Mouse (Mus musculus): Measurements from ENCODE around the gene Nol9. TPM values are rescaled to one million over a fixed set of nuclear protein-coding genes. Genes with fewer than 3 reads are reported as not detected.
"Not testable (repeated sequence)": the region's sequence is repeated elsewhere in the genome, so short reads cannot be mapped to it uniquely, and the experiment has no call there.

Nol9 gene
- total RNA-seq, 2 experiments from 2014 or later, result 10.1 to 10.8 TPM

DNA sequence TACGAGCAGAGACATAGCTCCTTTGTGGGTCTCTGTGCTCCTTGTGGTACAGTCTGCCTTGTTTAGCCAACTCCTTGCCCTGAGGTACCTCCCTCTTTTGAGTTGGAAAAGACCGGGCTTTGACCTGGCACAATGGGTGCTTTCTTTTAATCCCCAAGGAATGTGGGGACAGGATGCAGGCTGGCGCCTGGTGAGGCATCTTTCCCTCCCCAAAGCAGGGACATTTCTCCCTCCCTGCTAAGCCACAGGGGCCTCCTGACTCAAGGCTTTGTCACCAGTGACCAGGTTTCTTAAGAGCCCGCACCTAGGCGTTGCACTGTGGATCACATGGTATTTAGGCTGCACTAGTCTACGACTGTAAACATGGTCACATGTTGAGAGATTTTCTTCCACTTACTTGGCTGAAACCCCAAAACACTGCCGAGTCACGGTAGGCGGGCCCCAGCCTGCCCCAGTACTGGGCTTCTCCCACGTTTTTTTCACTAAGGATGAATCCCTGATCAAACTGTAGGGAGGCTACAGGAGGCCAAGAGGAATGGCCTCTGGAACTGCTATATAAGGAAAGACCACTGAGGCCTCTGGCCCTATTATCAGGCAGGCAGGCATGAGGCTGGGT is 28.9 kb upstream of the Nol9 start:
- ATAC-seq (ENCODE audit: poor library complexity, severe bottlenecking), result peak; percentile 39

DNA sequence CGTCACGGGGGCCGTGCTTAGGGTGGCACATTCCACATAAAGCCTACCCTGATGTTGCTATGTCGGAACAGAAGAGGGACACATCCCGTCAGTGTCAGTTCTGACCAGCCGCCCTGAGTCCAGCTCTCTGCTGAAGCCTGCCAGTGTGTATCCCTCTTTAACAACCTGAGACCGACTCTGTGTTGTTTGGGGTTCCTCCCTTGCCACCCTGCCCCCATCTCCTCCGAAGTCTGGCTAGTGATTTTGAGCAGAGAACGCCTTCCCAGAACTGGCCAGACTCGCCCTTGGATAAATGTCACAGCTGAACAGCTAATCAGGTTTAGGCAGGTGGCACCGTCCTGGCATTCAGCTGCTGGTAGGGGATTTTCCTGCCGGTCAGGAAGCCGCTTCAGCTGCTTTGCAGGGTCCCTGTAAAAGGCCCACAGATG is 28.4 kb upstream of the Nol9 start:
- 0 out of 2 replicates have a peak, but pooled peaks have one; percentile 2 for ATAC-seq (ENCODE audit: poor library complexity, severe bottlenecking)

DNA sequence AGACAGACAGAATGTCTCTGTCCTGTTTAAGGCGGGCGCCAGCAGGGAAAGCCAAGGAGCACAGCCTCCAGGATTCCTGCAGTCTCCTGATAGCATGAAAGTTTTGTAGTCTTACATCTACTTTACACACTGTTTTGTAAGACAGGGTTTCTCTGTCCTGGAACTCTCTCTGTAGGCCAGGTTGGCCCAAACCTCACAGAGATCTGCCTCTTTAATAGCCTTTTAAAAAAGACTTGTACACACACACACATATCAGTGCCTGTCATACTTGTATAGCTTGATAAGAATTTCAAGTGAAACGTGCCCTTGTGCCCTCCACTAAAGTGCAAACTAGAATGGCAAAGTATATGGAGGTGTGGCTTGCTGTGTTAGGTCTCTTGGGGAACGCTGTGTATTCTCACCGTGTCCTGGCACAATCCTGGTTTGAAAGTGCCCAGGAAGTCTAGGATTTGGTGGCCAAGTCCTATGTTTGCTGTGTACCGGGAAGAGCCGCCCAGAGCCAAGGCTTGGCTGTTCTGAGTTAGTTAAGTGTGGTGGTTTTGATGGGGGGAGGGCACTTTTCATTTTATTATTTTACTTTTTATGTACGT is 27.9 kb upstream of the Nol9 start:
- ATAC-seq (ENCODE audit: poor library complexity, severe bottlenecking), result no peak

DNA sequence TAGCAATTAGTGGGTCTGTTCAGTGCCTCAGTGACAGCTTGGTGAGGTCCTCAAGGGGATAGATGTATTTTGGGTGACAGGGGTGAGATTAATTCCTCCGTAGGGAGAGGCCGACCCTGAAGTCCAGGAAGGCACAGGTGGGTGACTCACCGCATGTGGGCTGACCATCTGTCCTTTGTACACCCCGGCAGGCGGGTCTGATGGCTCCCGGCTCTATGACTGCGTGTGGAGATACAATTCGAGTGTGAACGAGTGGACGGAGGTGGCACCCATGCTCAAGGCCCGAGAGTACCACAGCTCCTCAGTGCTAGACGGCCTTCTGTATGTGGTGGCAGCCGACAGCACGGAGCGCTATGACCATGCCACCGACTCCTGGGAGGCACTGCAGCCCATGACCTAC is 27.0 kb upstream of the Nol9 start:
- ATAC-seq (ENCODE audit: poor library complexity, severe bottlenecking), result no peak

DNA sequence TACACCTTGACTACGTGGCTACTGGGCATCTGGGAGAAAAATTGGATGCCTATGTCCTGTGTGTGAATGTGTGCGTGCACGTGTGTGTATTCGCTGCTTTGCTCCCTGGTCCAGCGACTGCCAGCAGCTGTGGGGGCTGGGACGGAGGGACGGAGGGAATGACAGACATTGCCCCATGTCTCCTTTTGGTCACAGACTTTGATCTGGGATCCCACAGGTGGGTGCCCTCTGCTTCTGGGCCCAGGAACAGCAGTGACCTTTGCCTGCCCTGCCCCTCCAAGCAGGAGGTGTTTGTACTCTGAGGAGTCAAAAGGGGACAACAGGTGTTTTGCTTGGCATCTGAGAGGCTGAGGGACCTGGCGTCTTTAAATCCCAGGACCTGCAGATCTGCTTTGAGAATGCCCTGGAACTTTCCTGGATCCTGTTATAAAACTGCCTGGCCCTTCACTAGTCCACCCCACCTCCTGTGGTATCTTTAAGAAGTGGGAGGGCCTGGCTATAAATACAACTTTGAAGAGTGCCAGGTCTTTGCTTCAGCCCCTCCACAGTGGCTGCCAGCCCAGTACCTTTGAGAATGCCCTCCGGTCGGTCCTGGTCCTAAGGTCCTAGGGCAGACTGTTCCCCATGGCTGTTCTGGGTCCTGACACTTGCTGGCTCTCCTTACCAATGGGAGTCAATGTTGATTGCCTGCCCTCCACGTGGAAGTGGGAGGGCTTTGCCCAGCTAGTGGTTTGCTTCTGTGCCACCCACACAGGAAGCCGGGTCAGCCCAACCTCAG is 25.9 kb upstream of the Nol9 start:
- no peak for ATAC-seq (ENCODE audit: poor library complexity, severe bottlenecking)

DNA sequence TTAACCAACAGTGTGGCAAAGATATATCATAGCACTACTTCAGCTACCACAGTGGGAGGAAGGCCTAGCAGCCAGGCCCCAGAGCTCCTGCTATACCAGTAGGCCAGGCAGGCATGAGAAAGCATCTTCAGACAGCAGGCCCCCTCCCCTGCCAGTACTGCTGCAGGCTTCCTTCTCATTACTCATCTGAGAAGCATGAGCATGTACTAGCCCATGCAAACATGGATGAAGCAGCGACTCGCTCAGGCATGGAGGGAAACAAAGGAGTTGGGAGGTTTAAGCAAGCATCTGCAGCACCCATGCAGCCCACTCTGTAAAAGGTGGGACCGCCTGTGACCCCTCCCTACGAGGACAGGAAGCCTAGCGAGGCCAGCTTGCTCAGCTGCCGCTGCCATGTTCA is 20.0 kb upstream of the Nol9 start:
- no peak for ATAC-seq (ENCODE audit: poor library complexity, severe bottlenecking)

DNA sequence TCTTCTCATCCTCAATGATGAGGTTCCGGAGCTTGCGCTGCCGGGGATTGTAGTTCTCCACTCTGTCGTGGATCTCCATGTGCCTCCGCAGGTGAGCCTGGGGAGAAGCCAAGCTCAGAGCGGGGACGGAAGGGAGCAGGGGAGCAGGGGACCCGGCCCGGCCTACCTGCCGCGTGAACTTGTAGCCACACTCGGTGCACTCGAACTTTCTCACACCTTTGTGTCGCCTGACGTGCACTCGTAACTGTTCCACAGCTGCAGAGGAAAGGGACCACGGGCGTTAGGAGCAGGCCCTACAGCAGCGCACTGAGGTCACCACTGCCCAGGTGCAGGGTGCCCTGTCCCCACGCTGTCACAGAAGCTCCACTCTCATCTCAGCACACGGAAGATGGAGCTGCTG is 19.1 kb upstream of the Nol9 start:
- ATAC-seq (ENCODE audit: poor library complexity, severe bottlenecking), result no peak

DNA sequence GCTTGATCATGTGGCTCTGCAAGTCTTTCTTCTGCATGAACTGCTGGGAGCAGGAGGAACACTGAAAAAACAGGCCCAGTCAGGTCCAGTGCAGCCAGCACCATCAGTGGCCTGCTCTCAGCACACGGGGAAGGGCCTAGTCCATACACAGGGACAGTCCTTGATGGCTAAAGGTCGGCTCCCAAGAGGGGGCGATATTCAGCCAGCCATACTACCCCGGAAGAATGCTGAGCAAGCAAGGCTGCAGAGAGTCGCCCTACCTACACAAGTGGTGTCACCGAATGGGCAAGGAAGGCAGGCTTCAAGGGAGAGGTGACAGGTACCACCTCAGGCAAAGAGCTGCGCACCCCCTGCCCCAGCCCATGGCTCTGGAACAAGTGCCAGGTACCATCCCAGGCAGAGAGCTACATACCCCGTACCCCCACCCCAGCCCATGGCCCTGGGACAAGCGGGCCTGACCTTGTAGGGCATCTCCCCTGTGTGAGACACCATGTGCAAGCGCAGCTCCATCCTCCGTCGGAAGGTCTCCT is 17.5 kb upstream of the Nol9 start:
- ATAC-seq (ENCODE audit: poor library complexity, severe bottlenecking), result no peak

DNA sequence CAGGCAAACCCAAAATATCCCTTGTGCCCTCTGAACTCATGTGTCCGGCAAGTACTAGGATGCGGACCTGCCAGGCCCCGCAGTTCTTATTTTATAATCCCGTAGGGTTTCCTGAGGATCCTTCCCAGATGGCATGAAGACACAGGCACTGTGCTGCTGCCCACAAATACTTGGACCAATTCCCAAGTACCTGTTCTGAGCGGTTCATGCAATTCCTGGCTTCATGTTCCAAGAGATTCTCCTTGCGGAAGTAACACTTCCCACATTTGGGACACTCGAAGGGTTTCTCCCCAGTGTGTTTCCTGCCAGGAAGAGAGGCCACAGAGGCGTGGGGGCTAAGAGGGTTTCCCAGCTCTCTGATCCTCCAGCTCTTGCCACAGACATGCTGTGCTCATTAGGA is 16.6 kb upstream of the Nol9 start:
- ATAC-seq (ENCODE audit: poor library complexity, severe bottlenecking), result no peak

DNA sequence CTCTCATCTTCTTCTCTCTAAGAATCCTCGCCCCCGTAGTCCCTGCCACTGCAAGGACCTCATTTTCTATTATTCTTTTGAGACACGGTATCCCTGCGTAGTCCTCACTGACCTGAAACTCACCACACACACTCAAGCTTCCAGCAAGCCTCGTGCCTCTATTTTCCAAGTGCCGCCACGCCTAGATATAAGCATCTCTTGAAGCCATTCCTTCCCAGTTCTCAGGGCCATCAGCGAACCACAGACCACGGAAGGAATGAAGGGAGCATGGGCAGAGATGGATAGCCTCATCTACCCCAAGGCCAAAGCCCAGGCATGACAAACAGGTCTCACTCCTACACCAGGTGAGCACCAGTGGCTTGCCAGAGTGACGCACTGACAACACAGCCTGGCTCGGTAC is 14.6 kb upstream of the Nol9 start:
- no peak for ATAC-seq (ENCODE audit: poor library complexity, severe bottlenecking)

DNA sequence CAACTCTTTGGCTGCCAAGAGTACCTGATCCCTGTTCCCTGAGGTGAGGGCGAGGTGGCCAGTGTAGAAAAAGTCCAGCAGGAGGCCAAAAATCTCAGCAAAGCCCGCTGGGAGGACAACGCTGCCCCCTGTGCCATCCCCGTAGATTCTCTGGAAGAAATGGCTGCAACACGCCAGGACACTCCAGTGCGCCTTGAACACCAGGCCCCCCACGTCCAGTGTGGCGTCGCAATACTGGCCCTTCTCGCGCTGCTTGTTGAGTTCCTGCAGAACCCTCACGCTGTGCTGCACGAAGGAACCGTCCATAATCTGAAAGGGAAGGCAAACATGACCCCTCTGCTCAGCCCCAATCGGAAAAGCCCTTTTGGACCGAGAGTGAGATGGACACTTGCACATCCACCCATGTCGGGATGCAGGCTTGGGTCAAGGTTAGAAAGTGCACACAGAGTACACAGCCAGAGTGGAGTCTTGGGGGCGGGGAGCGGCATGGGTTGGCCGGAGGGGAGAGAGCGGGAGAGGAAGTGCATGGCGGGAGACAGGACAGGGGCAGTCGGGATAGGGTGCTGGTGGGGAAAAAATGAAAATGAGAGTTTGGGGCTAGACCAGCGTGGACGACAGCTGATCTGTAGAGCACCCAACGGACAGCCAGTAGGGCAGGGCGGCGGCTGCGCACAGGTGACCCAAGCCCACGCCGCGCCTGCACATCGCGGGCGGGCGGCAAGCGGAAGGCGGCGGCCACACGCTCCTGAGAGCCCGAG is 12.2 kb upstream of the Nol9 start:
- peak; percentile 27 for ATAC-seq (ENCODE audit: poor library complexity, severe bottlenecking)

DNA sequence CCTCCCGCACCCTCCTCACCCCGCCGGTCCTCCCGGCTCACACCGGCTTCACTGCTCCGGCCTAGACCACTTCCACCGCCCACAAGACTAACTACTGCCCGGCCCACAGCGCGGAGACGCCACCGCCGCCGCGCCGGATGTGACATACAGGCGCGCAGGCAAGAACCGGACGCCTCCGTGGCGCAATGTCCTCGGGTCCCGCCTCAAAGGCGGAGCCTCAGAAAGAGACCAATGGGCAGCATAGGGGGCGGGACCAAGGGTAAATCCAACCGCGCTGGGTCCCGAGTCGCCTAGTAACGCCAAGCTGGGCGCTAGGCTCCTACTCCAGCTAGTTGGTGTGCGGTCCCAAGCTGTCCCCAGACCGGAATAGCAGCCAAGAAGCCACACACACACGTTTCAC is 11.6 kb upstream of the Nol9 start, which contains the start of gene Zbtb48:
Zbtb48 (minus strand) TSS at position 148 of the 400 bp plus-strand sequence.
- peak; percentile 91 for ATAC-seq (ENCODE audit: poor library complexity, severe bottlenecking)

DNA sequence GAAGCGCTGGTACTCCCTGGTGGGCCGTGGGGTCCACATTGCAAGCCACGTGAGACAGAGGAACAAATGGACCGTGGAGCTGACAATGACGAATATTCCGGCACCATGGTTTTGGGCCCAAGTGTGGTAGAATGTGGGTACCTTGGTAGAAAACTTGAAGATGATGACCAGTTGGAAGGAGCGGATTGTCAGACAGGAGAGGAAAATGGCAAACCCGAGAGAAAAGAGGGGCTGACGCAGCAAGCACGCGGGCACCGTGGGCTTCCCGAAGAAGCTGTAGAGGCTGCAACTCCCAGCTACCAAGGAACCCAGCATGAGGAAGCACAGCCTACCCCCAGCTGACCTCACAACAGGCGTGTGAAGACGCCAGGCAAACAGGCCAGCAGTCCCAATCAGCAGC is 10.7 kb upstream of the Nol9 start:
- no peak for ATAC-seq (ENCODE audit: poor library complexity, severe bottlenecking)

DNA sequence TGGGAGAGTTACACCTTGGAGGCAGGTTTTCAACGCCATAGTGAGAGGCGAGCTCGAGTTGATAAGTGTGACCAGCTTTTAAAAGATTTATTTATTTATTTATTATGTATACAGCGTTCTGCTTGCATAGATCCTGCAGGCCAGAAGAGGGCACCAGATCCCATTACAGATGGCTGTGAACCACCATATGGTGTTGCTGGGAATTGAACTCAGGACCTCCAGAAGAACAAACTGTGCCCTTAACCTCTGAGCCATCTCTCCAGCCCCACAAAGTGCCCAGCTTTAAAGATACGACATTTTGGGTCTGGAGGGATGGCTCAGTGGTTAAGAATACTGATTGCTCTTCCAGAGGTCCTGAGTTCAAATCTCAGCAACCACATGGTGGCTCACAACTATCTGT is 10.0 kb upstream of the Nol9 start:
- no peak for ATAC-seq (ENCODE audit: poor library complexity, severe bottlenecking)

DNA sequence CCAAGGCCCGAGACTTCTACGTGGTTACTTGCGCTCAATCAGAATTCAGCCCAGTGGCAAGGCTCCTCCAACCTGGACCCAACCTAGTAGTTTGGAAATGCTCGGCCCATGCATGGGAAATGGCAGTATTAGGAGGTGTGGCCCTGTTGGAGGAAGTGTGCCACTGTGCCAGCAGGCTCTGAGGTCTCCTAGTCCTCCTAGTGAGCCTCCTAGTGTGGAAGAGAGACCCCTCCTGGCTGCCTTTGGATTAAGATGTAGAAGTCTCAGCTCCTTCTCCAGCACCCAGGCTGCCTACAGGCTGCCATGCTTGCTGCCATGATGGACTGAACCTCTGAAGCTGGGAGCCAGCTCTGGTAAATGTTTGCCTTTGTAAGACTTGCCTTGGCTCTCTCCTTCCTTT is 9.1 kb upstream of the Nol9 start:
- ATAC-seq (ENCODE audit: poor library complexity, severe bottlenecking), result no peak

DNA sequence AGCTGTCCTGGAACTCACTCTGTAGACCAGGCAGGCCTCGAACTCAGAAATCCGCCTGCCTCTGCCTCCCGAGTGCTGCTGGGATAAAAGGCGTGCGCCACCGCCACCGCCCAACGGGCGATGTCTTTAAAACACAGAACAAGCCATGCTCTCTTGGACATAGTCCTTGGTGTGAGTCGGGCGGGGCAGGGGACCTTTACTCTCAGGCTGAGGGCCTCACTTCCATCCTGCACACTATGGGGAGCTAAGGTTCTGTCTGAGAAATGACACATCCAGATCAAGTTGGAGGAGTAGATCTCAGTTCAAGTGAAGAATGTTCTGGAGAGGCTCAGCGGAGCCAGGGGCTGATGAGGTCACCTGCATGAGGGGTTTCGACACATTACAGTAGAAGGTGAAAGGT is 6.2 kb upstream of the Nol9 start:
- ATAC-seq (ENCODE audit: poor library complexity, severe bottlenecking), result no peak

DNA sequence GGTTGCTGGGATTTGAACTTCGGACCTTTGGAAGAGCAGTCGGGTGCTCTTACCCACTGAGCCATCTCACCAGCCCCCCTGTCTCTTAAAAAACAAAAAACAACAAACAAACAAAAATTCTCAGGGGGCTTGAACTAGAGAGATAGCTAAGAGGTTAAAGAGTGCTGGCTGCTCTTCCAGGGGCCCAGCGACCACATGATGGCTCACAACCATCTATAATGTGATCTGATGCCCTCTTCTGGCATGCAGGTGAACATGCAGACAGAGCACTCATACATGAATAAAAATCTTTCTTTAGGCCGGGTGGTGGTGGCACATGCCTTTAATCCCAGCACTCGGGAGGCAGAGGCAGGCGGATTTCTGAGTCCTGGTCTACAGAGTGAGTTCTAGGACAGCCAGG is 2.7 kb upstream of the Nol9 start:
- not testable (repeated sequence) for ATAC-seq (ENCODE audit: poor library complexity, severe bottlenecking)

DNA sequence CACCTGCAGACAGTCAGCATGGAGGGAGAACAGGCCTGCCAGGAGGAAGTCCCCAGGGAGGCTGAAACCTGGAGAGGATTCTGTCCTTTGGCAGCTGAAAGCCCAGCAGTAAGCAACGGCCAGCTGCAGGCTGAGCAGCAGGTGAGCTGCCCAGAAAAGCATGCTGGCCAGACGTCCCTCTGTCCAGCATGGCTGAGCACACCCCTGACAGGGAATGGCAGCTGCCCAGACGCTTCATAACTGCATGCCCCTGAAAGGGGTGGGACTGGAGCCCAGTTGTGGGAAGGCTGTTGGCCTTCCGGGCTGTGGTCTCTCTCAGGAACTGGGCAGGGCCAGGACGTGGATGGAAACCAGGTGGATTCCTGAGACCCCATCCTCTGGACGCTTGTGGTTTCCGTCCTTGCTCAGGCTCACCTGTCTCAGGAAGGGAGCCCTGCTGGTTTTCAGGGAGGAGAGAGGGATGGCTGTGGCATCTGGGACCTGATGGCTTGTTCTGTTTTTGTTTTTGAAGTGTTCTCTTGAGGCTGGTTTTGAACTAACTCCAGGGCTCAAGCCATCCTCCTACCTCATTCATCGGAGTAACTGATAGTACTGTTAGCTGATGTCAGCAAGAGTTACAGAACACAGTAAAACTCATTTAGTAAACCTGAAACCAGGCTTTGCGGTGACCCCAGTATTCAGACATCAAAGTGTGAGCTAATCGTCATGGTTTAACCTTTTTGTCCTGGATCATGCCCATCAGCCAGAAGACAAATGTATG is 716 bp upstream of the Nol9 start, which contains the start of gene Tas1r1:
Tas1r1 (minus strand) TSS at position 344 of the 760 bp plus-strand sequence.
- no peak for ATAC-seq (ENCODE audit: poor library complexity, severe bottlenecking)

DNA sequence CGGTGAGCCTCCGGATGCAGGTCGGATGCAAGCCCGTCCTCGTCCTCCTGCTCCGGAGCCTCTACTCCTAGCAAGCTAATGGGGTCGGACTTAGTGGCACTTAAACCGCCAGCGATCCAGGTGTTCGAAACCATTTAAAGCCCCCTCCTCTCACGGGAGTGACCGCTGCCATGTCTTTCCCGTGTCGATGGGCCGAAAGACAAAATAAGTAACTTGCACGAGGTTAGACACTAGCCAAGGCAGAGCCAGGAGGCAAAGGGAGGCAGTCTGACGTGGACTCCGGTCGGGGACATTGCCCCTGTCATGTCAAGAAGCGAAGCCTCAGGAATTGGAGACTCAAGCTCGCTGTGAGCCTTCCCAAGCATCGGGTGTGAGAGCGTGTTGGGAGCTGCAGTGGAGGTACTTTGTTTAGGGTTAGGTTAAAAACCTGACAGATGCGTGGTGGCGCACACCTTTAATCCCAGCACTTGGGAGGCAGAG is 750 bp downstream of the Nol9 start:
- ATAC-seq (ENCODE audit: poor library complexity, severe bottlenecking), result no peak
